Mouse (Mus musculus): Measurements from ENCODE around the gene Rbm47. TPM values are rescaled to one million over a fixed set of nuclear protein-coding genes. Genes with fewer than 3 reads are reported as not detected.
"Not testable (repeated sequence)": the region's sequence is repeated elsewhere in the genome, so short reads cannot be mapped to it uniquely, and the experiment has no call there.

Rbm47 gene
- polyA plus RNA-seq, 1 experiment from 2014 or later: 105 TPM

GRCm38 (mm10) chr5:66190481-66191184 is 17.7 kb upstream of the Rbm47 start:
- ATAC-seq (replicated peaks; ENCODE audit: low FRiP score, low read depth): no peak
- Histone ChIP-seq H3K36me3 (ENCODE audit: insufficient read depth, low read length) (no peaks in the 10 kb centered on the region), H3K4me1 (replicated peaks; ENCODE audit: insufficient read depth, low read length) (no peaks in the 10 kb centered on the region), H3K27ac (no peak overlapping the region), H3K27me3 (ENCODE audit: insufficient read depth, low read length) (no peaks in the 10 kb centered on the region), H3K9ac (ENCODE audit: low read depth, low read length) (no peak overlapping the region), H3K4me2 (ENCODE audit: low read length) (no peak overlapping the region), H3K9me3 (replicated peaks; ENCODE audit: low read length) (no peaks in the 10 kb centered on the region), H3K4me3 (replicated peaks; ENCODE audit: low read depth, low read length) (no peak overlapping the region)
- peak; percentile 11 for DNase-seq (ENCODE audit: low spot score)
- 64% methylated on average over 16 of the region's 16 CpGs for WGBS
- TF ChIP-seq CTCF (IDR thresholded peaks at IDR 0.05; ENCODE audit: low read depth): no peak

- WGBS: 88% methylated on average over 5 of the region's 7 CpGs
- H3K27me3 ChIP-seq (ENCODE audit: insufficient read depth, low read length); H3K4me3 ChIP-seq (replicated peaks; ENCODE audit: low read depth, low read length); DNase-seq (ENCODE audit: low spot score); ATAC-seq (replicated peaks; ENCODE audit: low FRiP score, low read depth); H3K4me1 ChIP-seq (replicated peaks; ENCODE audit: insufficient read depth, low read length); H3K4me2 ChIP-seq (ENCODE audit: low read length); H3K9ac ChIP-seq (ENCODE audit: low read depth, low read length); H3K9me3 ChIP-seq (replicated peaks; ENCODE audit: low read length); H3K36me3 ChIP-seq (ENCODE audit: insufficient read depth, low read length); H3K27ac ChIP-seq: not testable (repeated sequence)
Measured at GRCm38 (mm10) chr5:66188591-66188990, 15.7 kb upstream of the Rbm47 start.

GRCm38 (mm10) chr5:66182156-66182555 is 9.2 kb upstream of the Rbm47 start:
- 66% methylated on average over 3 of the region's 3 CpGs for WGBS
- H3K27ac ChIP-seq: no peak overlapping the region
- no peaks in the 10 kb centered on the region; the same call in 1 of the 2 replicates for H3K4me1 ChIP-seq (replicated peaks; ENCODE audit: insufficient read depth, low read length)
- ATAC-seq (replicated peaks; ENCODE audit: low FRiP score, low read depth): no peak
- TF ChIP-seq CTCF (IDR thresholded peaks at IDR 0.05; ENCODE audit: low read depth): no peak
- H3K36me3 ChIP-seq (ENCODE audit: insufficient read depth, low read length): no peaks in the 10 kb centered on the region
- H3K9ac ChIP-seq (ENCODE audit: low read depth, low read length): no peak overlapping the region
- H3K4me3 ChIP-seq (replicated peaks; ENCODE audit: low read depth, low read length): no peak overlapping the region
- peak; percentile 29 for DNase-seq (ENCODE audit: low spot score)
- no peaks in the 10 kb centered on the region for H3K9me3 ChIP-seq (replicated peaks; ENCODE audit: low read length)
- no peak overlapping the region for H3K4me2 ChIP-seq (ENCODE audit: low read length)
- H3K27me3 ChIP-seq (ENCODE audit: insufficient read depth, low read length): no peaks in the 10 kb centered on the region

- Histone ChIP-seq H3K9me3 (replicated peaks; ENCODE audit: low read length) (no peaks in the 10 kb centered on the region), H3K27ac (no peak overlapping the region), H3K4me2 (ENCODE audit: low read length) (peak overlapping the region; percentile 8; the same call in 1 of the 2 replicates), H3K27me3 (ENCODE audit: insufficient read depth, low read length) (no peaks in the 10 kb centered on the region), H3K4me3 (replicated peaks; ENCODE audit: low read depth, low read length) (no peak overlapping the region), H3K9ac (ENCODE audit: low read depth, low read length) (no peak overlapping the region), H3K36me3 (ENCODE audit: insufficient read depth, low read length) (no peaks in the 10 kb centered on the region), H3K4me1 (replicated peaks; ENCODE audit: insufficient read depth, low read length) (no peaks in the 10 kb centered on the region)
- ATAC-seq (replicated peaks; ENCODE audit: low FRiP score, low read depth): no peak
- TF ChIP-seq CTCF (IDR thresholded peaks at IDR 0.05; ENCODE audit: low read depth): no peak
- DNase-seq (ENCODE audit: low spot score): no peak
- WGBS: 53% methylated on average over 23 of the region's 23 CpGs
Measured at GRCm38 (mm10) chr5:66174160-66174837, 1.4 kb upstream of the Rbm47 start.

- Histone ChIP-seq H3K27ac (no peak overlapping the region), H3K9ac (ENCODE audit: low read depth, low read length) (no peak overlapping the region), H3K9me3 (replicated peaks; ENCODE audit: low read length) (no peaks in the 10 kb centered on the region), H3K4me1 (replicated peaks; ENCODE audit: insufficient read depth, low read length) (peaks cover 8% of the 10 kb centered on the region; the same call in 1 of the 2 replicates), H3K36me3 (ENCODE audit: insufficient read depth, low read length) (no peaks in the 10 kb centered on the region), H3K4me2 (ENCODE audit: low read length) (no peak overlapping the region), H3K4me3 (replicated peaks; ENCODE audit: low read depth, low read length) (no peak overlapping the region), H3K27me3 (ENCODE audit: insufficient read depth, low read length) (no peaks in the 10 kb centered on the region)
- DNase-seq (ENCODE audit: low spot score) (no peak), ATAC-seq (replicated peaks; ENCODE audit: low FRiP score, low read depth) (no peak)
- TF ChIP-seq CTCF (IDR thresholded peaks at IDR 0.05; ENCODE audit: low read depth): no peak
- 56% methylated on average over 9 of the region's 9 CpGs for WGBS
Measured at GRCm38 (mm10) chr5:66170591-66170990, 2.3 kb downstream of the Rbm47 start.

- H3K9me3 ChIP-seq (replicated peaks; ENCODE audit: low read length): no peaks in the 10 kb centered on the region
- no peak overlapping the region for H3K4me2 ChIP-seq (ENCODE audit: low read length)
- ATAC-seq (replicated peaks; ENCODE audit: low FRiP score, low read depth) (no peak), DNase-seq (ENCODE audit: low spot score) (no peak)
- H3K36me3 ChIP-seq (ENCODE audit: insufficient read depth, low read length): no peaks in the 10 kb centered on the region
- H3K27ac ChIP-seq: no peak overlapping the region
- 84% methylated on average over 2 of the region's 2 CpGs for WGBS
- TF ChIP-seq CTCF (IDR thresholded peaks at IDR 0.05; ENCODE audit: low read depth): no peak
- H3K4me3 ChIP-seq (replicated peaks; ENCODE audit: low read depth, low read length): no peak overlapping the region
- H3K27me3 ChIP-seq (ENCODE audit: insufficient read depth, low read length): no peaks in the 10 kb centered on the region
- peaks cover 8% of the 10 kb centered on the region; the same call in 1 of the 2 replicates for H3K4me1 ChIP-seq (replicated peaks; ENCODE audit: insufficient read depth, low read length)
- no peak overlapping the region for H3K9ac ChIP-seq (ENCODE audit: low read depth, low read length)
Measured at GRCm38 (mm10) chr5:66169099-66169485, 3.8 kb downstream of the Rbm47 start.
